Mouse (Mus musculus) adrenal gland, adult 8-10 months (tissue): ENCODE data around the gene Tifa. TPM values are rescaled to one million over a fixed set of nuclear protein-coding genes. Genes with fewer than 3 reads are reported as not detected.

ENCODE experiments used
- DNase-seq: peaks from one replicate; pipeline ENCODE4 v3.0.0; 2022
- total RNA-seq, 4 experiments: library from RNA; stranded (reverse); gene quantifications; 2 replicates each; pipeline ENCODE4 v1.2.4; 2022

The Tifa gene
- total RNA-seq, 4 experiments from 2014 or later = 5.7 to 10.9 (median 8.4) TPM

GRCm38 (mm10) chr3:127788038-127788437, 1.6 kb upstream of the Tifa start:
- DNase-seq = no peak

- DNase-seq = no peak
Measured at GRCm38 (mm10) chr3:127788919-127789318, 686 bp upstream of the Tifa start.

- no peak for DNase-seq
Measured at GRCm38 (mm10) chr3:127790234-127791055, 840 bp downstream of the Tifa start.

- no peak for DNase-seq
Measured at GRCm38 (mm10) chr3:127791056-127791483, 1.5 kb downstream of the Tifa start.

- no peak for DNase-seq
Measured at GRCm38 (mm10) chr3:127791595-127792561, 2.3 kb downstream of the Tifa start.

- DNase-seq = no peak
Measured at GRCm38 (mm10) chr3:127793022-127793421, 3.4 kb downstream of the Tifa start.

- DNase-seq = no peak
Measured at GRCm38 (mm10) chr3:127795762-127796161, 6.2 kb downstream of the Tifa start.

- no peak for DNase-seq
Measured at GRCm38 (mm10) chr3:127796271-127796670, 6.7 kb downstream of the Tifa start.

- DNase-seq = no peak
Measured at GRCm38 (mm10) chr3:127801162-127801561, 11.6 kb downstream of the Tifa start.

GRCm38 (mm10) chr3:127802814-127803213, 13.2 kb downstream of the Tifa start:
- no peak for DNase-seq

GRCm38 (mm10) chr3:127804439-127804838, 14.8 kb downstream of the Tifa start:
- no peak for DNase-seq

GRCm38 (mm10) chr3:127805071-127805470, 15.5 kb downstream of the Tifa start:
- DNase-seq = no peak

- DNase-seq = no peak
Measured at GRCm38 (mm10) chr3:127805991-127806390, 16.4 kb downstream of the Tifa start.

GRCm38 (mm10) chr3:127807846-127808245, 18.2 kb downstream of the Tifa start:
- DNase-seq = no peak

GRCm38 (mm10) chr3:127809103-127809502, 19.5 kb downstream of the Tifa start:
- no peak for DNase-seq

GRCm38 (mm10) chr3:127817120-127817683, 27.6 kb downstream of the Tifa start:
- DNase-seq = no peak

- no peak for DNase-seq
Measured at GRCm38 (mm10) chr3:127818694-127819663, 29.4 kb downstream of the Tifa start.

GRCm38 (mm10) chr3:127820400-127820799, 30.8 kb downstream of the Tifa start:
- DNase-seq = no peak

GRCm38 (mm10) chr3:127821209-127821608, 31.6 kb downstream of the Tifa start:
- DNase-seq = no peak

GRCm38 (mm10) chr3:127823886-127824863, 34.6 kb downstream of the Tifa start:
- no peak for DNase-seq
